Mouse (Mus musculus): ENCODE data around the gene Epha4. TPM values are rescaled to one million over a fixed set of nuclear protein-coding genes. Genes with fewer than 3 reads are reported as not detected.

The Epha4 gene
- polyA plus RNA-seq, 1 experiment = 5.2 TPM

DNA sequence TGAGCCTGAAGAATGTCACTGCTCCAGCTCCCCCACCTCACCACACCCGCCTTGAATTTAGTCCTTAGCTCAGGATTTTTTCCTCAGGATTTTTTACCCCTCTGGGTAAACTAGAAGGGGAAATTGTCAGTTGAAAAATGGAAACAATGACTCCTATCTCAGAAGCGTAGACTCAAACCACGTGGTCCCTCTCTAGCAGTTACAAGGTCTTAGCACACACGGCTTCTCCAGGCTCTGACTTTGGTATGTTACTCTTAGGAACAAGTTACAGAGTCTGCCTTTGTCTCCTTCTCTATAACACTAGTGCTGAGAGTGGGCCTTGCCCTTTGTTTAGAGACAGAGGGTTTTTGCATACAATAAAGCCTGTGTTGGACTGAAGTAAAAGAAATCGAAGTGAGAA is 175.2 kb downstream of the Epha4 start:
- Histone ChIP-seq H3K4me3 (ENCODE audit: insufficient read depth, low read depth, low read length) (no peak overlapping the region), H3K4me1 (ENCODE audit: control insufficient read depth, insufficient read depth, low read length) (no peaks in the 10 kb centered on the region), H3K27me3 (replicated peaks; ENCODE audit: control insufficient read depth, insufficient read depth, low read length) (no peaks in the 10 kb centered on the region), H3K27ac (ENCODE audit: insufficient read depth, low read depth, low read length) (no peak overlapping the region), H3K36me3 (ENCODE audit: control insufficient read depth, insufficient read depth, low read length) (no peaks in the 10 kb centered on the region)
- 86% methylated on average over 5 of the region's 5 CpGs for WGBS
- no peak for DNase-seq
- no peak for TF ChIP-seq CTCF (conservative IDR thresholded peaks at IDR 0.05; ENCODE audit: insufficient read depth, insufficient read length, low read depth, low read length)
- TF ChIP-seq POLR2A (IDR thresholded peaks at IDR 0.05; ENCODE audit: low read depth, low read length) = no peak

DNA sequence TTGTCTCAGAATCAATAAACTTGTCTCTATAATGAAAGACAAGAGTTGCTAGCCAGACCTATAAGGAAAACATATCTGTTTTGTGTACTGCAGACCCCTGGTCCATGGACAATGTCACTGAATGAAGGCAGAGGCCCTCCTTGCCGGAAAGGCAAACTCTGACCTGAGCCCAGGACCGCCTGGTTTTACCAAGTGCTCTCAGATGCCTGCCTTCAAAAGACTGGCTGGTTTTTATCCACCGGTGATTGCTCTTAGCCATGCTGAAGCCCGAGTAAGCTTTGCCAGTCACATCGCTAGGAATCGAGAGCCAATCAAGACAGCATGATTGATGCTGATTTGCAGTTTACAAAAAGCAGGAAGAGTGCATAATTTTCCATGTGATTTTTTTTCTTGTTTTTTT is 176.5 kb downstream of the Epha4 start:
- Histone ChIP-seq H3K27me3 (replicated peaks; ENCODE audit: control insufficient read depth, insufficient read depth, low read length) (no peaks in the 10 kb centered on the region), H3K27ac (ENCODE audit: insufficient read depth, low read depth, low read length) (no peak overlapping the region), H3K4me1 (ENCODE audit: control insufficient read depth, insufficient read depth, low read length) (no peaks in the 10 kb centered on the region), H3K4me3 (ENCODE audit: insufficient read depth, low read depth, low read length) (no peak overlapping the region), H3K36me3 (ENCODE audit: control insufficient read depth, insufficient read depth, low read length) (no peaks in the 10 kb centered on the region)
- WGBS = 64% methylated on average over 6 of the region's 6 CpGs
- DNase-seq = no peak
- TF ChIP-seq CTCF (conservative IDR thresholded peaks at IDR 0.05; ENCODE audit: insufficient read depth, insufficient read length, low read depth, low read length) (no peak), POLR2A (IDR thresholded peaks at IDR 0.05; ENCODE audit: low read depth, low read length) (no peak)

- TF ChIP-seq POLR2A (IDR thresholded peaks at IDR 0.05; ENCODE audit: low read depth, low read length) = no peak
- TF ChIP-seq CTCF (conservative IDR thresholded peaks at IDR 0.05; ENCODE audit: insufficient read depth, insufficient read length, low read depth, low read length) = no peak
- H3K4me1 ChIP-seq (ENCODE audit: control insufficient read depth, insufficient read depth, low read length) = no peaks in the 10 kb centered on the region
- DNase-seq = no peak
- no peaks in the 10 kb centered on the region for H3K27me3 ChIP-seq (replicated peaks; ENCODE audit: control insufficient read depth, insufficient read depth, low read length)
- H3K27ac ChIP-seq (ENCODE audit: insufficient read depth, low read depth, low read length) = no peak overlapping the region
- H3K36me3 ChIP-seq (ENCODE audit: control insufficient read depth, insufficient read depth, low read length) = no peaks in the 10 kb centered on the region
- WGBS = 40% methylated on average over 7 of the region's 7 CpGs
- no peak overlapping the region for H3K4me3 ChIP-seq (ENCODE audit: insufficient read depth, low read depth, low read length)
These were observed 178.0 kb downstream of the Epha4 start for GRCm38 (mm10) chr1:77336937-77337336.

DNA sequence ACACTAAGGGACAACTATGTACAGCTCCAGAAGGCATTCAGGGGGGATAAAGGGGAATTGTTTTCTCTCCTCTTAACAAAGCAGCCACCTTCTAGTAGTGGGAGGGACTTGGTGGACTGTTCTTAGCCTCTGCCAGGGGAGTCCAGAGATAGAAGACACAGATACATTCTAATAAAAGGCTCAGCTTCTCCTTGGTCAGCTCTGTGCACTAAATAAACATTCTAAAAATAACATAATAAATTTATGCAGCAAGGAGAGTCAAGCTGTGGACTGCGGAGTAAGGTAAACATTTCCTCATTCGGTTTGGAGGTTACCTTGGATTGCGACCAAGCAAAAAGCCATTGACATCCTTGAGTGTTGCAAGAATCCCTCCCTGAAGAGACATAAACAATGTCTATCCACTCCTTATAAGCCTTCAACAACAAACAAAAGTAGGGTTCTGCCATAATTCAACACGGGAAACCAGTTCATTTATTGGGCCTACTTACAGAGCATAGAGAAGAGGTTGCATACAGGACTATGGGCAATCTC is 196.2 kb downstream of the Epha4 start:
- no peak for TF ChIP-seq CTCF (conservative IDR thresholded peaks at IDR 0.05; ENCODE audit: insufficient read depth, insufficient read length, low read depth, low read length)
- no peak for TF ChIP-seq POLR2A (IDR thresholded peaks at IDR 0.05; ENCODE audit: low read depth, low read length)
- Histone ChIP-seq H3K27me3 (replicated peaks; ENCODE audit: control insufficient read depth, insufficient read depth, low read length) (no peaks in the 10 kb centered on the region), H3K27ac (ENCODE audit: insufficient read depth, low read depth, low read length) (no peak overlapping the region), H3K4me3 (ENCODE audit: insufficient read depth, low read depth, low read length) (no peak overlapping the region), H3K36me3 (ENCODE audit: control insufficient read depth, insufficient read depth, low read length) (no peaks in the 10 kb centered on the region), H3K4me1 (ENCODE audit: control insufficient read depth, insufficient read depth, low read length) (no peaks in the 10 kb centered on the region)
- 55% methylated on average over 4 of the region's 4 CpGs for WGBS
- DNase-seq = no peak
